Mouse (Mus musculus) bone marrow, adult 2 months (tissue): ENCODE measurements at regions not wholly inside any gene's neighbourhood (a gene's known extent, or its start where the extent isn't known, plus 50 kb on each side); places are given as distances from the start of the nearest gene placed in this dataset.

ENCODE experiments used
- H3K27ac ChIP-seq: fragments of 200-500 bp; 2 replicates; pipeline ENCODE4 v1.5.1; 2012; ENCODE audit warnings: low read depth, mild to moderate bottlenecking, control low read depth, inconsistent platforms, low read length; ENCODE audit not compliant: control insufficient read depth, poor library complexity, insufficient read depth
- H3K4me1 ChIP-seq: fragments of 200-500 bp; 2 replicates; pipeline ENCODE4 v1.6.1; 2011; ENCODE audit warnings: low read length; ENCODE audit not compliant: control insufficient read depth, insufficient read depth
- H3K4me3 ChIP-seq: fragments of 200-500 bp; replicated peaks from 2 replicates; pipeline ENCODE3; 2011; ENCODE audit warnings: mild to moderate bottlenecking, low read depth, low read length, control low read depth; ENCODE audit not compliant: control insufficient read depth
- CTCF ChIP-seq: fragments of 200-500 bp; IDR thresholded peaks from 2 replicates; pipeline ENCODE4 v1.5.1; 2011; ENCODE audit warnings: low read length, control low read depth; ENCODE audit not compliant: control insufficient read depth, insufficient read depth
- POLR2A ChIP-seq: fragments of 200-500 bp; IDR thresholded peaks from 2 replicates; pipeline ENCODE4 v1.6.1; 2011; ENCODE audit warnings: low read depth, mild to moderate bottlenecking, control low read depth, low read length, borderline replicate concordance; ENCODE audit not compliant: control insufficient read depth
- WGBS: fragments of 180-500 bp; shearing (Covaris S2); methylation state at CpG from one replicate; pipeline ENCODE4 v1.1.7; 2018; 5-methylcytosine and 5-hydroxymethylcytosine counted together

DNA sequence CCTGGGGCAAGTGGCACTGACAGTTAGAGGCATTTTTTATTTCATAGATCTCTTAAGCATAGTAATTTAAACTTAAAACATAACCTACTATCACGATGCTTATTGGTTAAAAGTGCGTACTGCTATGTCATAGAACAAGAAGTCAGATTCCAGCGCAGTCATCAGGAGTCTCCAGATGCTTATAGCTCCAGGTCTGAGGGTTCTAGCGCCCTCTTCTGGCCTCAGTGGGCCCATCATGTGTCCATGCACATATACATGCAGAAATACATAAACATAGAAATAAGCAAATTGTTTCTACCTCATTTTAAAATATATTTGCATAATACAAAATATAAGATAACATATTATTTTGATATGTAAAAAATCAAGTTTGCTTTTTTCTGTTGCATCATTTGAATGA lies 1002.8 kb upstream of the Adgrl2 start:
- TF ChIP-seq CTCF, result no peak
- no peak for TF ChIP-seq POLR2A
- WGBS, result 59% methylated on average over 4 of the region's 4 CpGs
- no peaks in the 10 kb centered on the region for H3K4me1 ChIP-seq
- H3K27ac ChIP-seq, result no peak overlapping the region
- H3K4me3 ChIP-seq, result no peak overlapping the region

DNA sequence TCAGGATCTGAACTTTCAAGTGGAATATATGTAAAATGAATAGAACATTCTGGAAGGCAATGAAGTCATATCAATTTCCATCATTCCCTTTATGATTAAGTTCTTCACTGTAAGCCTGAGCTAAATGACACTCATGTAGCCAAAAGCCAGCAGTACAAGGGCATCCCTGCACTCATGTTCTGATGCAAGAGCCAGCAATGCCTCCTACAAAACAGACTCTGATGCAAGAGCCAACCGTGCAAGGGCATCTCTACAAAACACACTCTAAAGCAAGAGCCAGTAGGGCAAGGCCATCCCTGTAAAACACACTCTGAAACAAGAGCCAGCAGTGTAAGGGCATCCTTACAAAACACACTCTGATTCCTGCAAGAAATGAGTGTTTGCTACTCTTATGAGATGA lies 997.4 kb upstream of the Adgrl2 start:
- Histone ChIP-seq H3K27ac (no peak overlapping the region), H3K4me1 (no peaks in the 10 kb centered on the region), H3K4me3 (no peak overlapping the region)
- no peak for TF ChIP-seq CTCF
- TF ChIP-seq POLR2A, result no peak
- WGBS, result 60% methylated on average over 1 of the region's 1 CpGs

DNA sequence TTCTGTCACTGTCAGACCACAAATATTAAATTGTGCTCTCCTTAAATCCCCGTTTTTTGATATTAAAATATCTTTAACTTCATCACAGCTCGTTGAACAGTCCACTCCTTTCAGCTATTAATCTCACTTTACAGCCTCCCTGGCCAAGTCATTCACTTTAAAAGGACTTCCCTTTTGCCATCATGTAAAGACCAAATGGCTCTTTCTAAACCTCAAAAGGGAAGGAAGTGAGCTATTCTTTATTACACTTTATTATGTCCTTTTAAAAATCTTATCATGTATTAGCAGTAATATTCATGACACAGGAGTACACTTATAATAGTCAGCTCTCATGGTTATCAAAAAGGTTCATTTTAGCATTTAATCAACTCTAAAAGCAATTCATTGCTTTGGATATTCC lies 966.6 kb upstream of the Adgrl2 start:
- Histone ChIP-seq H3K27ac (no peak overlapping the region), H3K4me1 (no peaks in the 10 kb centered on the region), H3K4me3 (no peak overlapping the region)
- 2% methylated on average over 2 of the region's 2 CpGs for WGBS
- TF ChIP-seq CTCF (no peak), POLR2A (no peak)

DNA sequence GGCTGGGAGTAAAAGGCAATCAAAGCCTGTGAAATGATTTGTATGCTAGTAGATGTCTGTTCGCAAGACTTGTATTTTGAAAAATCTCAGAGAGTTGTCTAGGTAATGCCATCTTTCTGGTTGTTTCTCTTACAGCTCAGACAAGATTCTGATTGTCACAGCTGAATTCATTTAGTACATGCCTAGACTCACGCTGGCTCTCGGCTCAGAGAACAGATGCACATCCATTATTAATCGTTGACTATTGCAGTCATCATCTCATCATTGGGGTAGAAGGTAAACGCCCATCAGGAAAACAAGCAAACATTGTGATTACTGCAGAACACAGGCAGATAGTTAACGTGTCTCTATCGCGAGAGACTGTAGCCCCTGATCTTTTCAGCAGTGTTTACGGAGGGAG lies 945.8 kb upstream of the Adgrl2 start:
- WGBS, result 86% methylated on average over 9 of the region's 9 CpGs
- no peaks in the 10 kb centered on the region for H3K4me1 ChIP-seq
- H3K4me3 ChIP-seq, result no peak overlapping the region
- no peak overlapping the region for H3K27ac ChIP-seq
- TF ChIP-seq POLR2A, result no peak
- no peak for TF ChIP-seq CTCF

DNA sequence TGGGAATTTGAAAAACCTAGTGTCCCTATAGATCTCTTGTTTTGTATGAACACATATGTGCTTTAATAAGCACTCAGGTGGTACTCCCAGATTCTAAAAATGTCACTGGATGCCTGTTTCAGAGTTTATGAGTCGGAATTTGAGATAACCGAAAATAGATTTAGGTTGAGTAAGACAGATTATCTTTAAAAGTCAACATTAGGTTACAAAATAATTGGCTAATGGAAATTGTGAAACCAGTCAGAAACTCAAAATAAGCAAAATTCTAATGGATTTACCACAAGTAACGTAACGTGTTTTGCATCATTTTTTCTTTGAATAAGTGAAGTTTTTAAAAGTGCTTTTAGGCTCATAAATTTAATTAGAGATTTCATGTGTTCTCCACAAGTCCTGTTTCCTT lies 944.5 kb upstream of the Adgrl2 start:
- no peak for TF ChIP-seq POLR2A
- TF ChIP-seq CTCF, result no peak
- no peaks in the 10 kb centered on the region for H3K4me1 ChIP-seq
- no peak overlapping the region for H3K27ac ChIP-seq
- WGBS, result 85% methylated on average over 4 of the region's 4 CpGs
- H3K4me3 ChIP-seq, result no peak overlapping the region

DNA sequence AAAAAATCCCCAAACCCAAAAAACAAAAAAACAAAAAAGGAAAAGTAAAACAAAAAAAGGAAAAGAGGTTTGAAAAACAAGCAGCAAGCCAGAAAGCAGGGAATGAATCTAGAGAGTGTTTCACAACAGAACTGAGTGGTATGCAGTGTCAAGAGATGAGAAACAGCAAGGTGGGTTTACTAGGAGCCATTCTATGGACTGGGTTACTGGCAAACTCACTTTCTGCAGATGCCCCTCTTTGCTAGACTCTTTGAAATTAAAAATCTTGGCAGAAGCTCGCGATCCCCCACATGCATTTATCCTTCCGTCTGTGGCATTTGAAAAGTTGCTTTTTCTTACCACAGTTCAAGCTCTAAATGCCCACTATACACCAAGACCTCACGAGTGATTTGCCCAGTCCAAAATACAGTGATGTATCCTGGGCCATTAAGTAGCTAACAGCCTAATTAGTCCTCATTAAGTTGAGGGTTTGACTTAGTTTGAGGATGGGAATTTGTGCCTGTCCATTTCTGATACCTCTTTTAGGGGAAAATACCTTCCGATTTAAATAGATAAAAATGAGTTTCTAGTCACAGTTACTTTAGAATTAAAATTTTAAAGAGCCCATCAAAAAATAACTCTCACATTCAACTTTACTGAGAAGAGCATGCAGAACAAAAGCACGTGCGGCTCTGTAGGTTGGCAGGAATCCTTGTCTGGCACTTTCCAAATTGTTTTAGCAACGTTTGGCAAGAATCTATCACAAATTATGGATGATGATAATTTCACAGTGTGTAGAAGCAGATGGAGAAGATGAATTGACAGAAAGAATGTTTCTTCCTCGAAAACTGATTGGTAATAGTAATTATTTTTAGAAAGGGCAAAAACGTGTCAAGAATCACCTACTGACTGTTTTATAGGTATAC lies 938.4 kb upstream of the Adgrl2 start:
- WGBS, result 77% methylated on average over 10 of the region's 10 CpGs
- no peak overlapping the region for H3K4me3 ChIP-seq
- no peak overlapping the region for H3K27ac ChIP-seq
- TF ChIP-seq CTCF (no peak), POLR2A (no peak)
- H3K4me1 ChIP-seq, result no peaks in the 10 kb centered on the region

DNA sequence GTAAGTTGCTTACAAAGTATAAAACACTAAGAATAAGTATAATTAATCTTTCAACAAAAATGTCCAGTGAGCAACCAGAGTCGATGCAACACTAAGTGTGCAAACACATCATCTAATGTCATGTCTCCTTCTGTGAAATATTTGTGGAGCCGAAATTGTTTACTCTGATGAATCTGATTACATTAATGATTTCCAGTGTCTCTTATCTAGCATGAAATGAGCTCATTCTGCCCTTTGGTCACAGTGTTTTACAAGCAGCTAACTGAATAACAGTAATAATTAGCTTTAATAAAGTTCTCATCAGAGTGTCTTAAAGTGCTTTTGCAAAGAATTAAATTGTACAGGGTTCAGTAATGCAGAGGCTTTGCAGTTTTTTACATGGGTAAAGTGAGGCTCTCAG lies 929.9 kb upstream of the Adgrl2 start:
- Histone ChIP-seq H3K27ac (no peak overlapping the region), H3K4me1 (no peaks in the 10 kb centered on the region), H3K4me3 (no peak overlapping the region)
- TF ChIP-seq POLR2A (no peak), CTCF (no peak)
- WGBS, result 81% methylated on average over 2 of the region's 2 CpGs

DNA sequence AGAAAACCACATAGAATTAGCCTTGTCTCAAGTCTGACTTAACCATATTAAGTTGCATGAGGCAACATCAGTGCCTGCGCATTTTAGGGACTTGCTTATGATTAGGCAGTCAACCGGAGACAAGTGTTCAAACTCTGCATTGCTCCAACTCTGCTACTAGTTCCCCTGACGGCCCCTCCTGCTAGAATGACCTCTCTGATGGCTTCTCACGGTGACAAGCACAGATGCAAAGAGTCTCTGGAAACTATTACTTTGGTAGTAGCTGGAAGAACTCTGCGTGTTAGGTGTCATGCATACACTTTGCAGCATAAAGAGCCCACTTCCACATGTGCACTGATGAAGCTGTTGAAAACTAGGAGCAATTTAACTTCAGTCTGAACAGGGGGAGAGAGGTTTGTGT lies 927.8 kb upstream of the Adgrl2 start:
- 73% methylated on average over 5 of the region's 5 CpGs for WGBS

More for the DNA sequence above, 927.8 kb upstream of the Adgrl2 start:
- Histone ChIP-seq H3K4me3 (no peak overlapping the region), H3K27ac (no peak overlapping the region), H3K4me1 (no peaks in the 10 kb centered on the region)
- no peak for TF ChIP-seq POLR2A
- no peak for TF ChIP-seq CTCF
